Mouse (Mus musculus) right cerebral cortex, postnatal 14 days (tissue): ENCODE measurements at regions not wholly inside any gene's neighbourhood (a gene's known extent, or its start where the extent isn't known, plus 50 kb on each side); places are given as distances from the start of the nearest gene placed in this dataset.
"Not testable (repeated sequence)": the region's sequence is repeated elsewhere in the genome, so short reads cannot be mapped to it uniquely, and the experiment has no call there.

Source experiments
- DNase-seq: peaks from one replicate; pipeline ENCODE4 v3.0.0; 2022

GRCm38 (mm10) chr4:44424831-44425704 is 124.4 kb downstream of the Melk start:
- DNase-seq, result peak; percentile 26

GRCm38 (mm10) chr4:44434593-44434992 is 133.9 kb downstream of the Melk start:
- no peak for DNase-seq

- DNase-seq, result no peak
These were observed 144.8 kb downstream of the Melk start for GRCm38 (mm10) chr4:44445511-44445910.

GRCm38 (mm10) chr4:44450881-44451532 is 150.3 kb downstream of the Melk start:
- no peak for DNase-seq

GRCm38 (mm10) chr4:44452043-44452618 is 151.5 kb downstream of the Melk start:
- no peak for DNase-seq

GRCm38 (mm10) chr4:44453552-44453951 is 152.9 kb downstream of the Melk start:
- DNase-seq, result no peak

- no peak for DNase-seq
These were observed 155.2 kb downstream of the Melk start for GRCm38 (mm10) chr4:44455851-44456250.

GRCm38 (mm10) chr4:44473511-44473910 is 172.8 kb downstream of the Melk start:
- not testable (repeated sequence) for DNase-seq
